Mouse (Mus musculus): ENCODE results near the gene Anxa8. TPM values are rescaled to one million over a fixed set of nuclear protein-coding genes. Genes with fewer than 3 reads are reported as not detected.

Gene Anxa8
- polyA plus RNA-seq, 1 experiment from 2014 or later, result 2.4 TPM

GRCm38 (mm10) chr14:34139671-34140664 lies 54.2 kb downstream of the Anxa8 start:
- 80% methylated on average over 15 of the region's 15 CpGs for WGBS
- H3K4me3 ChIP-seq (ENCODE audit: low read depth, low read length), result no peak overlapping the region
- no peak overlapping the region for H3K27ac ChIP-seq (ENCODE audit: low read depth)
- no peak overlapping the region for H3K9ac ChIP-seq
- ATAC-seq (ENCODE audit: insufficient read depth) (peak; percentile 31; the same call in 1 of the 2 replicates), DNase-seq (peak; percentile 6)
- H3K4me2 ChIP-seq, result no peak overlapping the region
- H3K27me3 ChIP-seq (ENCODE audit: insufficient read depth, low read length), result no peaks in the 10 kb centered on the region
- H3K9me3 ChIP-seq (ENCODE audit: low read depth, low read length), result no peaks in the 10 kb centered on the region
- no peaks in the 10 kb centered on the region for H3K36me3 ChIP-seq (ENCODE audit: insufficient read depth)
- no peak for TF ChIP-seq CTCF (IDR thresholded peaks at IDR 0.05; ENCODE audit: low read depth)
- H3K4me1 ChIP-seq (ENCODE audit: insufficient read depth), result no peaks in the 10 kb centered on the region

GRCm38 (mm10) chr14:34142316-34142715 lies 56.5 kb downstream of the Anxa8 start:
- WGBS, result 55% methylated on average over 1 of the region's 1 CpGs
- Histone ChIP-seq H3K4me2 (no peak overlapping the region), H3K36me3 (ENCODE audit: insufficient read depth) (no peaks in the 10 kb centered on the region), H3K9ac (no peak overlapping the region), H3K4me1 (ENCODE audit: insufficient read depth) (no peaks in the 10 kb centered on the region), H3K4me3 (ENCODE audit: low read depth, low read length) (no peak overlapping the region), H3K27me3 (ENCODE audit: insufficient read depth, low read length) (no peaks in the 10 kb centered on the region), H3K27ac (ENCODE audit: low read depth) (no peak overlapping the region), H3K9me3 (ENCODE audit: low read depth, low read length) (no peaks in the 10 kb centered on the region)
- DNase-seq (no peak), ATAC-seq (ENCODE audit: insufficient read depth) (no peak)
- no peak for TF ChIP-seq CTCF (IDR thresholded peaks at IDR 0.05; ENCODE audit: low read depth)

DNA sequence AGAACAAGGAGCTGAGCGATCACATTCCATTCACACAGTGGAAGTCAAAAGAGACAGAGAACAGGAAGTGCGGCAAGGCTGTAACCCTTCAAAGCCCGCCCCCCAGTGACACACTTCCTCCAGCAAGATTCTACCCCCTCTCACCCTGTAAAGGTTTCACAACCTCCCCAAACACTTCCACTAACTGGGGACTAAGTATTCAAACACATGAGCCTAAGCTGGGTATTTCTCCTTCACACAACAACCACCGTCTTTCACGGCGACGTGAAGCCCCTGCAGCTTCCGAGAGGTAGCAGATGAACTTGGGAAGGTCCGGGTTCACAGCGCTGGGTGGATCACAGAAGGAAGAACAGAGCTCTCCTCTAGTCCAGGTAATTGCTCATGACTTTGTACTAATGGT lies 57.1 kb downstream of the Anxa8 start:
- Histone ChIP-seq H3K27me3 (ENCODE audit: insufficient read depth, low read length) (no peaks in the 10 kb centered on the region), H3K4me3 (ENCODE audit: low read depth, low read length) (no peak overlapping the region), H3K36me3 (ENCODE audit: insufficient read depth) (no peaks in the 10 kb centered on the region), H3K4me1 (ENCODE audit: insufficient read depth) (no peaks in the 10 kb centered on the region), H3K9me3 (ENCODE audit: low read depth, low read length) (no peaks in the 10 kb centered on the region), H3K27ac (ENCODE audit: low read depth) (no peak overlapping the region), H3K9ac (no peak overlapping the region), H3K4me2 (no peak overlapping the region)
- 83% methylated on average over 10 of the region's 10 CpGs for WGBS
- no peak for TF ChIP-seq CTCF (IDR thresholded peaks at IDR 0.05; ENCODE audit: low read depth)
- ATAC-seq (ENCODE audit: insufficient read depth) (no peak), DNase-seq (no peak)

Other genes with a start within 250 kb of the Anxa8 start
- gene Gdf10, start 162.4 kb upstream of the Anxa8 start, polyA plus RNA-seq (2014; fragmentation: Nextera tagmentation; extraction: Ambion mirVana), result 2.4 and 4.2 TPM in 2 replicates
- 0.05 TPM in 1 of 2 replicates, not detected in the other for gene Gdf2, start 144.9 kb upstream of the Anxa8 start, polyA plus RNA-seq (2014; fragmentation: Nextera tagmentation; extraction: Ambion mirVana)
- gene Rbp3, start 132.0 kb upstream of the Anxa8 start, polyA plus RNA-seq (2014; fragmentation: Nextera tagmentation; extraction: Ambion mirVana), result not detected in 2 replicates
- 0.05 TPM in 1 of 2 replicates, not detected in the other for gene Zfp488, start 107.2 kb upstream of the Anxa8 start, polyA plus RNA-seq (2014; fragmentation: Nextera tagmentation; extraction: Ambion mirVana)
- gene Gm30083, start 70.8 kb upstream of the Anxa8 start, polyA plus RNA-seq (2014; fragmentation: Nextera tagmentation; extraction: Ambion mirVana), result not detected in 2 replicates
- not detected in 2 replicates for gene Gm5460, start 69.2 kb upstream of the Anxa8 start, polyA plus RNA-seq (2014; fragmentation: Nextera tagmentation; extraction: Ambion mirVana)
- not detected in 2 replicates for gene Antxrl, start 33.3 kb upstream of the Anxa8 start, polyA plus RNA-seq (2014; fragmentation: Nextera tagmentation; extraction: Ambion mirVana)
- 0.30 TPM in 1 of 2 replicates, not detected in the other for gene A630023A22Rik, start 16.8 kb downstream of the Anxa8 start, polyA plus RNA-seq (2014; fragmentation: Nextera tagmentation; extraction: Ambion mirVana)
- 0.05 and 0.08 TPM in 2 replicates for gene Npy4r, start 66.5 kb downstream of the Anxa8 start, polyA plus RNA-seq (2014; fragmentation: Nextera tagmentation; extraction: Ambion mirVana)
- gene Gprin2, start 115.7 kb downstream of the Anxa8 start, polyA plus RNA-seq (2014; fragmentation: Nextera tagmentation; extraction: Ambion mirVana), result 0.18 and 0.19 TPM in 2 replicates
- 0.42 TPM in 2 replicates for gene Syt15, start 133.6 kb downstream of the Anxa8 start, polyA plus RNA-seq (2014; fragmentation: Nextera tagmentation; extraction: Ambion mirVana)
- gene Shld2, start 224.5 kb downstream of the Anxa8 start, polyA plus RNA-seq (2014; fragmentation: Nextera tagmentation; extraction: Ambion mirVana), result 9.9 and 10.7 TPM in 2 replicates
- 76.5 and 84.2 TPM in 2 replicates for gene Glud1, start 224.7 kb downstream of the Anxa8 start, polyA plus RNA-seq (2014; fragmentation: Nextera tagmentation; extraction: Ambion mirVana)